Mouse (Mus musculus): Measurements from ENCODE around the gene Dync2h1. TPM values are rescaled to one million over a fixed set of nuclear protein-coding genes. Genes with fewer than 3 reads are reported as not detected.
"Not testable (repeated sequence)": the region's sequence is repeated elsewhere in the genome, so short reads cannot be mapped to it uniquely, and the experiment has no call there.

Dync2h1 gene
- total RNA-seq, 4 experiments from 2014 or later: 15.3 to 32.3 (median 19.9) TPM

DNA sequence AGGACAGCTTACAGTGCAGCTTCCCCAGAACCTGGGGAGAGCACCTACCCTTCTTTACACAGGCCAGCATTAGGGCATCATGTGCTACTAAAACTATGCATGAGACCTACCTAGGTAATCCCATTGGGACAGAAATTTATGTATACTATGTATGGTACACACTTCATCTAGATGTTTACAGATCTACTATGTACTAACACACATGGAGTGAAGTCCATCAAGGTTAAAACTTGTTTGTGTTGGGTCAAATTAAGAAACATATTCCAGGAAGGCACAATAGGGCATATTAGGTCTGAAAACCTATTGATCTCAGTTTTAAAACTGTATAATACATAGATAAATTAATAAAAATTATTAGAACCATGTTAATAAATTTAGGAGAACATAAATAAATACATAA is 168.6 kb downstream of the Dync2h1 start:
- DNase-seq: no peak

DNA sequence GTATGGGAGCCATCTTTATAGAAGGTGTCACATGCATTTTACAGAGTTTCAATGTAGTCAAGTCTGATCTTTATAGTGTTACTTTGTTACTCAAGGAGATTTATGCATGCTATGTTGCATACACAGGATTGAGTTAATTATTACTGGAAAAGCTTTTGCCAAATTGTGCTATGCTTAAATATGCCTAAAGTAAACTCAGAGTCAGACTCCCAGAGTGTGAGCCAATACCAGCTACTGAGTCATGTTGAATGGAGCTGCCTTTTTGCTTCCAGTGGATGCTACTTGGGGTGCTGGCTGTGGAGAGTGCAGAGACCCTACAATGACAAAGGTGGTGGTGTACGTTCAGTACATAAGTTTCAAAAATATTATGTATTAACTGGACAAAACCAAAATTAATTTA is 169.5 kb downstream of the Dync2h1 start:
- DNase-seq: no peak

DNA sequence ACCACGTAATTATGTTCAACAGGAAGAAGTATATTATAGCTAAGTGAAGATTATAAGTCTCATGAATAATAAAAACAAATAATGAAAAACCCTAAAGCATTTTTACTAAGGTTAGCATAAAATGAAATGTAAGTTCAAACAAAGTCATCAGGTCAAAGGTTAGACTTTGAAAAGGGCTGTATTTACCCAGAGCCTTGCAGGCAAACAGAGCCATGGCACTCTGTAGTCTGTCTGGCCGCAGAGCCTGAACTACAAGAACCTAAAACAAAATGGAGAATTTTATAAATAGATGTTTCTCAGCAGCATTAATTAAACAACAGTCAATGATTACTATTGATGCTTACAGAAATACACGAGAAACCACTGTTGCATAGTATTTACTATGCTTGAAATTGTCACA is 174.5 kb downstream of the Dync2h1 start:
- DNase-seq: no peak

DNA sequence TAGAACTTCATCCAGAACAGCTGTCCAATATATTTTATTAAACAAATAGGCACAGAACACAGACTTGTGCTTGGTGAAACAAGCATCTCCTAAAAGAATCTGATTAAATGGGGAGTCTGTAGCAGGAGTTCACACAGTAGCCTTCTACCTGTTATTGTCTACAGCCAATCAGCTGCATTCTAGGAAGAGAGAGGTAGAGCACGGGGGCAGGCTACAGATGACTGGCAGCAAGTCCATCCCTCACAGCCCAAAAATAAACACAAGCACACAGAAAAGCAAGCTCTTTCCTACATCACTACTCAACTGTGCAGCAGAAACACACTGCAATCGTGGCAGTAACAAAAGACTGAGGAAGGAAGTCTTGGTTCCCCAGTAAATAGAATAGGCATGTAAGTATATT is 189.4 kb downstream of the Dync2h1 start:
- no peak for DNase-seq

DNA sequence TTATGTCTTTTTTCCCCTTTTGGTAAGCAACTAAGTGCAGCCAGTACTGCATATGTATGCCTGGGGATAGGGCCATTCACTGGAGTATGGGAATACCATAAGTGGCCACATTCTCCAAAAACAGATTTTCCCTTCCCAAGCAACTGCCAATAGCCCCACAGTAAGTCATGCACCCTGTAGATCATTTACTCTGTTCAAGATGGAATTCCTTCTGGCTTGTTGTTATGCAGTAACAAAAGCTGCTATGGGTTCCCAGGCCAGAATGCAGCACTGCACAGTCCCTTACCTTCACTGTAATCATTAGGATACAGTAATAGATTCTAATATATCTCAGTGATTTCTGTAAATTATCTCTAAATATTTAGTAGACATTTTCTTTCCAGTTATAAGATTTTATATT is 190.0 kb downstream of the Dync2h1 start:
- no peak for DNase-seq

DNA sequence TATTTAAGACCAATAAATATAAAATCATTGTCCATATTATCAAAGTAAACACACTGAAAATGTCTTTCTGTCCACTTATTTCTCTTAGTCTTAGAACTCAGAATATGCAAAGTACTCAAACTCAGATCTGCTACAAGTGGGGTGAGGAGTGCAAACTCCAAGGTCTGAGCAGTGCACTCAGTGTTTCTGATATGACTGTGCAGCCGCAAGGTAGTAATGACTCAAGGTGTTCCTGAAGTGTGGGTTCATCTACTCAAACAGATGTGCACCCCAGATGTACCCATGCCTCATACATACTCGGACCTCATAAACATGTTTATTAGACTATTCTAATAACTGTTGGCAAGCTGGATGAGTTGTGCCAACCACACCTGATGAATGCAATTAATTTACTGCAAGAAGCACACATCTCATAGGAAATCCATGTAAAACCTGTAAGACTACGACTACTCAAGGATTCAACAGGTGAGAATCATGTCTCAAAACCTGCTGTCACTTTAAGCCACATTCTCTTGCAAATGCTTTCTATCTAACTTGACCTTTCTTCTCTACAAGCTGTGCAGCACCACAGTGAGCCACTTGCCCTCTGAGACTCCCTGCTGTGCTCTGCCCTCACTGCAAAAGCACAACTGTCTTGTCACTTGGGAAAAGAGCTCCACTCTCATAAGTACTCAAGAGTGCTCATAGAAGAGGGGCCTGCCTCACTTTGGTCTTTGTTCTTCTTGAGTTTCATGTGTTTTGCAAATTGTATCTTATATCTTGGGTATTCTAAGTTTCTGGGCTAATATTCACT is 195.2 kb downstream of the Dync2h1 start:
- no peak for DNase-seq

DNA sequence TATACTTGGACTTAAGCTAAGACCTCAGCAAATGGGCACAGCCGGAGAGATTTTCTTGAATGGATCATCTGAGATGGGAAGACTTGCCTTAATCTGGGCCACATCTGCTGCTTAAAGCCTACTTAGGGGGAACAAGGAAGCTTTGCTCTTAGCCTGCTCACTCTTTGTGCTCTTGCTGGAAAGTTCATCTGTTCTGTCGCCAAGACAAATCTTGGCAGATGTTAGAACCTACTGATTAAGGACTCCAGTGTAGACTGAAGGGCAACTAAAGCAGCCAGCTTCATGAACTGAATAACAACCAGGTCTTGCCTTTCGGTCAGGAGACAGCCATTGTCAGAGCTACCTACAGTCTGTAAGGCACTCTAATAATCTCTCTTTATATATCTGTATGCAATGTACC is 198.1 kb downstream of the Dync2h1 start:
- DNase-seq: no peak

DNA sequence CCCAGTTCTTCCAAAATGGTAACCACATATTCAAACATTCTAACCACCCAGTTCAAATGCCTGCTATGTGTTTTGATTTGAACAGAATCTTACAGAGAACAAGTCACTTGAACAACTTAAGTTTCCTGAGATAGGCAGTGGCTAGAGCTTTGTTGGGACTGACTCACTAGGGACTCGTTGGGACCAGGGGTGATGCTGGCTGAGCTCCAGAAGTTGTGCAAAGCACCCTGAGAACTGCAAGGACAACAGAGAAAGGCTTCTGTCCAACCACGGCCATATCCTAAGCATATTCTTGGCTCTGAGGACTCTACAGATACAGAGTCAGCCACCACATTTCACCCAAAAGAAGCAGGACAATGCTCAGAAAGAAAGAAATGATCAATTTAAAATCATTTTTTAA is 215.1 kb downstream of the Dync2h1 start:
- peak; percentile 35 for DNase-seq

DNA sequence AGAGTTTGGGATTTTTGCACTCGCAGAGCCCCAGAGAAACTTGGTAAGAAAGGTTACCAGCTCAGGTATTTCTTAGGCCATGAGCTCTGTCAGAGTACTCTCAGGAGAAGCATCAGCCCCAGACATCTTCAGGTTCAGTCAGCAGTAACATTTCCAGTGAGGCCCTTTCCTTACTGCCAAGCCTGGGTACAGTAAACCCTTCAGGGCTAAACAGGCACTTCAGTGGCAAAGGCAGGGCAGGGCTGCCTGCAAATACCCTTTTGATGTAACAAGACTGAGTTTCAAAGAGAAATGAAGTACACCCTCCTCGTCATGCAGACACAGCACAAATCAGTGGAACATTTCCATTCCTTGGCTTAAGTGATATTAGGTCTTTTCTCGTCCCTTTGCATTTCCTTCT is 219.2 kb downstream of the Dync2h1 start:
- DNase-seq: no peak

DNA sequence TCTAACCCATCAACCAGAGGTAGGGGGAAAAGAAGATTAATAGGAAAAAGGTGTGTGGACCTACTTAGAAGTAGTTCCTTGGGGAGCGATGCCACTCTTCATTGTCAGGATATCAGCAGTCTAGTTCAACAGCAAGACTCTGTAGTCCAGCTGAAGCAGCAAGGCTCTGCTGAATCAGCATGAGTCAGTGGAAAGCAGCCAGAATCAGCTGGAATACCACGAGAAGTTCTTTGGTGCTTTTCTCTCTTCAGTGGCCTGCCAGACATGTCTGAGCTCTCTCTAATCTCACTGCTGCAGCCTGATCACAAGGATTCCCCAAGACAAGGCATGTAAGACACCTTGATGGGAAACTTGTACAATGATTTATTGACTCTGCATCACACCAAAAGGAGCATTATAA is 225.9 kb downstream of the Dync2h1 start:
- DNase-seq: no peak

DNA sequence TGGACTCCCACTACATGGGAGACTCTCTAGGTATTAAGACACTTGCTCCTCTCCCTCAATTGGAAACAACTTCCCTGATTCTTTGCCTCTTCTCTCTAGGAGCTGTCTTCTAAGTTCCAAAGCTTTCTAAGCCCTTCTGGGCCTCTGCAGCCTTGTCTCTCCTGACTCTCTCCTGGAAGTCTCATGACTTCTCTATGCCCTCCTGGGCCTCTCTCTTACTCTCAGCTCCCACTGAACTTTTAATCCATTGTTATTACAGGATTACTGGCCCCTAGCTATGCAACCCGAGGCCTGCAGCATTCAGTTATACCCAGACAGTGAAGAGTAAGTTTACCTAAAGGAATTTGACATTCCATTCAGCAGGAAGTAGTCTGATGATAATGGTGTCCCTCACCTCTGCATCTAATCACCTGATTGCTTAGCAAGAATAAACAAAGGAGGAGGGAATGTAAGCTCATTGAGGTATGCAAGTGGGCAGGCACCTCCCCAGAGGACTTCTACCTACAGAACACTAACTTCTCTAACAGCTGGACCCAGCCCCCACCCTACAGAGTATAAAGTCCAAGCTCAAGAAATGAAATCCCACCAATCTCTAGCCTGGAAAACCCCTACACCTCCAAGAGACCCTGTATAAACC is 256.7 kb downstream of the Dync2h1 start:
- no peak for DNase-seq

DNA sequence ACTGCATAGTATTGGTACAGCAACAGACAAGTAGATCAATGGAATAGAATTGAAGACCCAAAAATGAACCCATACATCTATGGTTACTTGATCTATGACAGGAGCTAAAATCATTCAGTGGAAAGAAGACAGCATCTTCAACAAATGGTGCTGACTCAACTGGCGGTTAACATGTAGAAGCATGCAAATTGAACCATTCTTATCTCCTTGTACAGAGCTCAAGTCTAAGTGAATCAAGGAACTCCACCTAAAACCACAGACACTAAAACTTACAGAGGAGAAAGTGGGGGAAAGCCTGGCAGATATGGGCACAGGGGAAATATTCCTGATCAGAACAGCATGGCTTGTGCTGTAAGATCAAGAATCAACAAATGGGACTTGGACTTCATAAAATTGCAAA is 270.8 kb downstream of the Dync2h1 start:
- DNase-seq: no peak

DNA sequence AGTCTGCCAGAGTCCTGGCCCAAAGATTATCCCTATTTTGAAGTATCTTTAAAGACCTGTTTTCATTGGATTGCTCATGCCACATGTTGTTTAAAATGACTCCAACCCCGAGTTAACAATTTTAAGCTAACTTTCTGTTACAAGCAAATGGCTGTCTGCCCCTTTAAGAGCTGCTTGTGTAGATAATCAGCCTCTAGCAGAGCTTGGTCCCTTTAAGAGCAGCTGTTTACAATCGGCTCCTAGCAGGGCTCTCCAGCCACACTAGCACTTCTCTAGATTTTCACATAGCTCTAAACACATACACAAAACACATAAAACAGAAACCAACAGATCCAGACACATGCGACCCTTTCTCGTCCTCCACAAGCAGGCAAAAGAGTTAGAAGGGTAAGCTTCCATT is 273.7 kb downstream of the Dync2h1 start:
- not testable (repeated sequence) for DNase-seq

DNA sequence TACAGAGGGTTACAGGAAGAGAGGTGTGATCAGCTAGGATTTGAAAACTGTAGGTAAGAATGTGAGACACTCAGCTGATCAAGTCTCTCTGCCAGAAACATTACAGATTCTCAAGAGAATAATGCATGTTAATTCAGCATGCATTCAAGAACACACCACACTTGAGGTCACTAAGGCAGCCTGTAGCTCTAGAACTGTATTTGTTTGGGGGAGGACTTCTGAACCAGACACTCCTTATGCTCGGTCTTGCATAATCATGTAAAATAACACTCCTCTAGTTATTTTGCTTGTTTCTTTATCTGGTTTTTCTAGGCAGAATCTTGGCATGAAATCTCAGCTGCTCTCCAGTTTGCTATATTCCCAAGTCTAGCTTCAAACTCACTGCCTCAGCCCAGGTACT is 282.6 kb downstream of the Dync2h1 start:
- no peak for DNase-seq

DNA sequence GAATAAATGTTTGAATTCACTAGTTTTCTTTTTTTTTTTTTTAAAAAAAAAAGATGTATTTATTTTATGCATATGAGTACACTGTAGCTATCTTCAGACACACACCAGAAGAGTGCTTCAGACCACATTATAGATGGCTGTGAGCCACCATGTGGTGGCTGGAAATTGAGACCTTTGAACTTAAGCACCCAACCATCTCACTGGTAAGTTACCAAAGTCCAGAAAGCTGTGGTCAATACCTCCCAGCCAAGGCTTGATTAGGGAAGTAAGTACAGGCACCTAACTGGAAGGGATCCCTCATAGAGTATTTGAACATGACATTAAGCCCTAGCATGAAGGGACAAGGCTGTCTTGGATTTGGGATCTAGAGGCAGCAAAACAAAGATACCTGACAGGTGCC is 292.9 kb downstream of the Dync2h1 start:
- no peak for DNase-seq

DNA sequence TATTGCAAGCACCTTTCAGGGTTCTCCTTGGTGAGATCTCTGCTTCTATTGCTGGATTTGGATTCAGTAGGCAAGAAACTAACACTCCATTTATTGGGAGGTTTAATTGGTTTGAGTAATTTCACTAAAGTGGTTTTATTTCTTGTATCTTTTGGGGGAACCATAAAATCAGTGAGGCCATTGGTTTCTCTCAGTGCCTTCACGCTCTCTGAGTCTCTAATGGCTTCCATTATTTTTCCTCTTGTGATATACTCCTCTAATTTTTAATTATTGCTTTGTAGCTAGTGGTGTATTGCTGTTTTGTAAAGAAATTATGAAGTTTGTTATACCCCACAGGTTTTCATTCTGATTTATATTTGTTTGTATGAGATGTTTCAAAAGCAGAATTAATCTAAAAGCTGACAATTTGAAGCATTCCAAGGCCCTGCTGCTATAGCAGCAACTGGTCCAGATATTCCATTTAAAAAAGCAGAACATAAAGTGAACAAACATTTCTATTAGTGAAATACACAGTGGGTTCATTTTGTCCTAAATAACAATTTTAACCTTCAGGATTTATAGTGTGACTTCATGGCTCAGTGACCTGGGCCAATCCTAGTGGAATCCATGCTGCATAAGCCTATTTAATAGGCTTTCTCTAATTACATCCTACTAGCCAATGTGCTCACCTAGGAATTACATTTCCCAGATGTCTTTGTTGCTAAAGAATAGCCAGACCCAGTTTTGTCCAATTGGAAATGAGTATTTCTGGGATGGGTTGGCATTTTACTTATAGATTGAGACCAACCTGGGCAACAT is 302.9 kb downstream of the Dync2h1 start:
- no peak for DNase-seq

Other genes with a start within 250 kb of the Dync2h1 start
- 10 to 100 TPM; 69.6 to 91.1 (median 74.0) TPM for gene Dcun1d5, start 74 bp upstream of the Dync2h1 start, total RNA-seq (2022)
- 1 to 10 TPM in 2 of 4 experiments, under 1 TPM in 2; 0.35 to 2.3 (median 1.5) TPM for gene Mmp13, start 88.1 kb upstream of the Dync2h1 start, total RNA-seq (2022)
- 10 to 100 TPM in 3 of 4 experiments, 1 to 10 TPM in 1; 7.3 to 31.1 (median 17.9) TPM for gene Mmp12, start 159.9 kb upstream of the Dync2h1 start, total RNA-seq (2022)
- gene Mmp1b, start 203.6 kb upstream of the Dync2h1 start, total RNA-seq (2022): not detected

All from adrenal gland, adult 8-10 months (tissue).